Mouse (Mus musculus) myocyte (in vitro differentiated cells): ENCODE measurements around the gene Kcnh2. TPM values are rescaled to one million over a fixed set of nuclear protein-coding genes. Genes with fewer than 3 reads are reported as not detected.

ENCODE experiments used
- H3K27me3 ChIP-seq: one replicate; pipeline ENCODE4 v1.6.1; 2011; ENCODE audit not compliant: control insufficient read depth, insufficient read depth, insufficient read length
- H3K36me3 ChIP-seq: one replicate; pipeline ENCODE4 v1.6.1; 2011; ENCODE audit not compliant: control insufficient read depth, insufficient read depth
- H3K4me2 ChIP-seq: one replicate; pipeline ENCODE4 v1.6.1; 2011; ENCODE audit warnings: low read depth, control low read depth
- H3K4me3 ChIP-seq: one replicate; pipeline ENCODE4 v1.5.1; 2011; ENCODE audit warnings: mild to moderate bottlenecking, control low read depth, moderate library complexity
- H3K79me2 ChIP-seq: one replicate; pipeline ENCODE4 v1.6.1; 2011; ENCODE audit not compliant: control insufficient read depth, insufficient read depth
- H3ac ChIP-seq: one replicate; pipeline ENCODE4 v1.6.1; 2011; ENCODE audit not compliant: control insufficient read depth, insufficient read length
- CEBPB ChIP-seq: IDR thresholded peaks from 2 replicates; pipeline ENCODE4 v1.6.1; 2011; ENCODE audit warnings: mild to moderate bottlenecking, moderate library complexity; ENCODE audit not compliant: poor library complexity, insufficient read depth, severe bottlenecking
- E2F4 ChIP-seq: IDR thresholded peaks from one replicate; pipeline ENCODE4 v1.6.1; 2011; ENCODE audit warnings: mild to moderate bottlenecking, control low read depth, moderate library complexity; ENCODE audit not compliant: insufficient read depth
- MAX ChIP-seq: IDR thresholded peaks from one replicate; pipeline ENCODE4 v1.6.1; 2011; ENCODE audit warnings: low read depth, mild to moderate bottlenecking, control low read depth
- MYOD1 ChIP-seq, 3 experiments: IDR thresholded peaks; one replicate each; pipeline ENCODE4 v1.6.1; 2011; ENCODE audit warnings: control low read depth in 2 of 3, low read depth in 2 of 3, mild to moderate bottlenecking in 2 of 3, moderate library complexity in 1 of 3; ENCODE audit not compliant: insufficient read length in 2 of 3, control insufficient read depth in 1 of 3
- MYOG ChIP-seq, 3 experiments: IDR thresholded peaks; one replicate each; pipeline ENCODE4 v1.6.1; 2011; ENCODE audit warnings: control low read depth in 2 of 3, low read depth in 2 of 3, mild to moderate bottlenecking in 2 of 3; ENCODE audit not compliant: insufficient read length in 2 of 3, control insufficient read depth in 1 of 3, insufficient read depth in 1 of 3
- POLR2A ChIP-seq: IDR thresholded peaks from one replicate; pipeline ENCODE4 v1.6.1; 2011; ENCODE audit warnings: low read depth, mild to moderate bottlenecking, control low read depth, moderate library complexity; ENCODE audit not compliant: insufficient read length
- POLR2AphosphoS2 ChIP-seq: IDR thresholded peaks from one replicate; pipeline ENCODE4 v1.6.1; 2011; ENCODE audit warnings: low read depth, control low read depth; ENCODE audit not compliant: insufficient read length
- REST ChIP-seq: IDR thresholded peaks from one replicate; pipeline ENCODE4 v1.6.1; 2011; ENCODE audit warnings: mild to moderate bottlenecking, control low read depth, moderate library complexity; ENCODE audit not compliant: insufficient read depth, insufficient read length
- SRF ChIP-seq: IDR thresholded peaks from one replicate; pipeline ENCODE4 v1.6.1; 2011; ENCODE audit warnings: low read depth; ENCODE audit not compliant: control insufficient read depth, insufficient read length
- TCF12 ChIP-seq: IDR thresholded peaks from one replicate; pipeline ENCODE4 v1.6.1; 2011; ENCODE audit warnings: mild to moderate bottlenecking, control low read depth; ENCODE audit not compliant: poor library complexity, insufficient read depth, severe bottlenecking
- TCF3 ChIP-seq: IDR thresholded peaks from one replicate; pipeline ENCODE4 v1.6.1; 2011; ENCODE audit warnings: low read depth, control low read depth; ENCODE audit not compliant: insufficient read length
- USF1 ChIP-seq: IDR thresholded peaks from one replicate; pipeline ENCODE4 v1.6.1; 2011; ENCODE audit warnings: low read depth, mild to moderate bottlenecking, control low read depth, moderate library complexity
- polyA plus RNA-seq: library from polyadenylated mRNA; unstranded; fragments of >200 nt; fragmentation: generic; extraction: Trizol; gene quantifications from one replicate; pipeline ENCODE4 v1.2.1, GENCODE M21; 2012; ENCODE audit warnings: missing spikeins

Kcnh2 gene
- polyA plus RNA-seq, 1 experiment = 10.3 TPM

GRCm38 (mm10) chr5:24337821-24338220 lies 13.6 kb downstream of the Kcnh2 start:
- Histone ChIP-seq H3K79me2 (no peaks in the 10 kb centered on the region), H3K4me2 (no peak overlapping the region), H3K36me3 (no peaks in the 10 kb centered on the region), H3K4me3 (no peak overlapping the region), H3K27me3 (no peaks in the 10 kb centered on the region), H3ac (no peak overlapping the region)
- TF ChIP-seq E2F4 (no peak), TCF12 (no peak), CEBPB (no peak), MAX (no peak), POLR2AphosphoS2 (no peak), USF1 (no peak), MYOG (IDR thresholded peaks at IDR 0.05; ENCODE audit: control insufficient read depth in 1 of 3, insufficient read depth in 1 of 3, insufficient read length in 2 of 3, low read depth in 2 of 3) (no peak)

- H3ac ChIP-seq = no peak overlapping the region
- no peaks in the 10 kb centered on the region for H3K79me2 ChIP-seq
- TF ChIP-seq MYOG (IDR thresholded peaks at IDR 0.05; ENCODE audit: control insufficient read depth in 1 of 3, insufficient read depth in 1 of 3, insufficient read length in 2 of 3, low read depth in 2 of 3) = no peak
- no peak for TF ChIP-seq MAX
- no peak for TF ChIP-seq REST
- TF ChIP-seq TCF3 = no peak
- TF ChIP-seq MYOD1 (IDR thresholded peaks at IDR 0.05; ENCODE audit: control insufficient read depth in 1 of 3, insufficient read length in 2 of 3, low read depth in 2 of 3) = no peak
- no peaks in the 10 kb centered on the region for H3K36me3 ChIP-seq
- H3K4me2 ChIP-seq = no peak overlapping the region
- no peaks in the 10 kb centered on the region for H3K27me3 ChIP-seq
- H3K4me3 ChIP-seq = no peak overlapping the region
Measured at GRCm38 (mm10) chr5:24337366-24337765, 14.0 kb downstream of the Kcnh2 start.

GRCm38 (mm10) chr5:24335888-24336511 lies 15.4 kb downstream of the Kcnh2 start:
- Histone ChIP-seq H3K36me3 (no peaks in the 10 kb centered on the region), H3K79me2 (no peaks in the 10 kb centered on the region), H3ac (no peak overlapping the region), H3K4me3 (no peak overlapping the region), H3K27me3 (no peaks in the 10 kb centered on the region), H3K4me2 (no peak overlapping the region)
- no peak for TF ChIP-seq MYOG (IDR thresholded peaks at IDR 0.05; ENCODE audit: control insufficient read depth in 1 of 3, insufficient read depth in 1 of 3, insufficient read length in 2 of 3, low read depth in 2 of 3)
- no peak for TF ChIP-seq POLR2AphosphoS2
- TF ChIP-seq TCF3 = no peak
- no peak for TF ChIP-seq POLR2A
- no peak for TF ChIP-seq TCF12
- TF ChIP-seq MYOD1 (IDR thresholded peaks at IDR 0.05; ENCODE audit: control insufficient read depth in 1 of 3, insufficient read length in 2 of 3, low read depth in 2 of 3) = peak in 1 of 3 experiments; percentile 3
- no peak for TF ChIP-seq E2F4
- no peak for TF ChIP-seq CEBPB
- no peak for TF ChIP-seq MAX
- peak; percentile 38 for TF ChIP-seq REST
- TF ChIP-seq USF1 = no peak
- no peak for TF ChIP-seq SRF

DNA sequence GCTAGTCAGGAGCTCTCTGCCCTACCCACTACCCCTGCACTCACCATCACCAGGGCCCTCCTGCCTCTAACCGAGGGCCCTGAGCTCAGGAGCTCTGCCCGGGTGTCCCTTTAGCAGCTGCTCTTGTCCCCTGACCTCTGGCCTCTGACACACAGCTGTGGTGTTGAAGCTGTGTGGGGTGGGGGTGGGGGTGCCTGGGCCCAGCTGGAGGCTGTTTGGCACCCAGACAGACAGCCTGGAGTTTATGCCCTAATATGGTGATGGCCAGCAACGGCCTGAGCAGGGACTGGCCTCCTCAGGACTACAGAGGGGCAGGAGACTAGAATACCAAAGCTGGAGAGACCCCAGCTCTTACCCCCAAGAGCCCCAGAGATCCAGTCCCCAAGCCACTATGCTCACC lies 16.7 kb downstream of the Kcnh2 start:
- Histone ChIP-seq H3K4me2 (peak overlapping the region; percentile 1), H3K36me3 (no peaks in the 10 kb centered on the region), H3K4me3 (no peak overlapping the region), H3ac (no peak overlapping the region), H3K79me2 (no peaks in the 10 kb centered on the region), H3K27me3 (no peaks in the 10 kb centered on the region)
- TF ChIP-seq CEBPB (no peak), MYOG (IDR thresholded peaks at IDR 0.05; ENCODE audit: control insufficient read depth in 1 of 3, insufficient read depth in 1 of 3, insufficient read length in 2 of 3, low read depth in 2 of 3) (peak in 2 of 3 experiments; percentile 38 to 59), E2F4 (no peak), TCF12 (peak; percentile 28), POLR2AphosphoS2 (no peak), REST (no peak), MAX (no peak), MYOD1 (IDR thresholded peaks at IDR 0.05; ENCODE audit: control insufficient read depth in 1 of 3, insufficient read length in 2 of 3, low read depth in 2 of 3) (peak in 2 of 3 experiments; percentile 59), USF1 (no peak), TCF3 (no peak), SRF (peak; percentile 97), POLR2A (no peak)

DNA sequence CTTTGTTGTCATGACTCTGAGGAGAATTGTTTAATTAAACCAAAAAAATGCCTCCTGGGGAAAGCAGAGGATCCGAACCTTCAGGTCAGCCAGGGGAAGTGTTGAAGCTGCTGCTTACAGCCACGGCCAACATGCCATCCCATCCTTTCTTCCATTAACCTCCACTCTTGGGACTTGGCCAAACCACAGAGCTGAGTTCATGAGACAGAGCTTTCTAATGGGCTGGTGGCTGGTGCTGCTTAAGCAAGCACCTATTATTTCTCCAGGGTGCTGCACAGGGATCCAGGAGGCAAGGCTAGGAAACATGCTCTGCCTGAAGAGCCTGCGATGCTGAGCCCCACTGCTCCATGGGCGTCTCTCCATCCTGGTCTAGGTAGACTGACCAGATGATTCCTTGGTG lies 19.0 kb downstream of the Kcnh2 start:
- no peaks in the 10 kb centered on the region for H3K36me3 ChIP-seq
- H3ac ChIP-seq = no peak overlapping the region
- H3K4me3 ChIP-seq = no peak overlapping the region
- H3K27me3 ChIP-seq = no peaks in the 10 kb centered on the region
- no peaks in the 10 kb centered on the region for H3K79me2 ChIP-seq
- no peak for TF ChIP-seq POLR2AphosphoS2
- peak overlapping the region; percentile 27 for H3K4me2 ChIP-seq
